Mouse (Mus musculus): ENCODE data around the gene St6galnac3.

DNA sequence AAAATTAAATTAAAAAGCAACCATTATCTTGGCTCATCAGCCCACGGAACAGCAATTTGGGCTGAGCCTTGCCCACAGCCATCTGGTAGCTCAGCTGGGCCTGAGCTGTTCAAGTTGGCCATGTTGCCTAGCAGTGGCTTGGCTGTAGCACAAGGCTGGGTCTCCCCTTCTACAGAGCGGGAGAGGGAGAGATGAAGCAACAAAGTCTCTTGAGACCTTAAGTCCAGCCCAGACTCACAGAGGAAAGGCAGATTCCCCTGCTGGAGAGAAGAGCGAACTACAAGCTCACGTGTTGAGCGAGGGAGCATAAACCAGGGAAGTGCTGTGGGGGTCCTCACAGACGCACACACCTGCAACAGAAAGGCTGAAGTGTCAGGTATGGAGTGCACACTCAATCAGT lies 126.3 kb downstream of the St6galnac3 start:
- TF ChIP-seq CTCF (conservative IDR thresholded peaks at IDR 0.05; ENCODE audit: insufficient read depth, insufficient read length, low read depth, low read length) (no peak), POLR2A (IDR thresholded peaks at IDR 0.05; ENCODE audit: low read depth, low read length) (no peak)
